Mouse (Mus musculus): Measurements from ENCODE around the gene Reg3g. TPM values are rescaled to one million over a fixed set of nuclear protein-coding genes. Genes with fewer than 3 reads are reported as not detected.

Gene Reg3g
- polyA plus RNA-seq (2015; fragmentation: Nextera tagmentation; extraction: Ambion mirVana), result 3.2 and 5.4 TPM in 2 replicates

DNA sequence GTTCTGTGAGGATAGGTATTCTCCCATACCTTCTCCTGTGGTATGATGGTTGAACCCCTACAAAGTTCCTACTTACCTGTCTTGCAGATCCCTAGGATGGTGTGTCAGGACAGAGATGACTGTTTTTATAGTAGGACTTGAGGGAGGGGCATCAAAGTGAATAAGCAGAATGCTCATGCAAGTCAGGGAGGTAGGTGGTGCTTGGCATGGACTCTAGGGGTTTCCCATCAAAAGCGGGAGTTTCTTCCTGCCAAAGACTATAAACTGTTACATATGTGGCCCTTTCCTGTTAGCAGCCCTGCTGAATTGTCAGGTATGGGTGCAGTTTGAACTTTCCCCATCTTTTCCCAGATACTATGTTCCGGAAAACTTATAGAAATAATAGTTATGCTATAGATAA, at the start of gene Reg3g:
Gene Reg3g, minus strand, starts transcription at position 101 of the 400 bp plus-strand sequence.
- Histone ChIP-seq H3K27ac (ENCODE audit: low read length) (no peak within 1 kb of the TSS), H3K36me3 (ENCODE audit: control insufficient read depth, insufficient read depth, low read length) (no peaks in the 10 kb centered on the region), H3K9me3 (ENCODE audit: control insufficient read depth, low read length) (no peaks in the 10 kb centered on the region), H3K4me1 (ENCODE audit: control insufficient read depth, insufficient read depth, low read length) (no peaks in the 10 kb centered on the region), H3K27me3 (replicated peaks; ENCODE audit: control insufficient read depth, insufficient read depth, low read length) (no peaks in the 10 kb centered on the region), H3K4me3 (ENCODE audit: low read length) (no peak within 1 kb of the TSS), H3K4me2 (ENCODE audit: low read depth, low read length) (no peak within 1 kb of the TSS), H3K9ac (ENCODE audit: low read depth, low read length) (no peak within 1 kb of the TSS)
- peak; percentile 70 for ATAC-seq
- WGBS, result 79% methylated on average over 2 of the region's 2 CpGs

DNA sequence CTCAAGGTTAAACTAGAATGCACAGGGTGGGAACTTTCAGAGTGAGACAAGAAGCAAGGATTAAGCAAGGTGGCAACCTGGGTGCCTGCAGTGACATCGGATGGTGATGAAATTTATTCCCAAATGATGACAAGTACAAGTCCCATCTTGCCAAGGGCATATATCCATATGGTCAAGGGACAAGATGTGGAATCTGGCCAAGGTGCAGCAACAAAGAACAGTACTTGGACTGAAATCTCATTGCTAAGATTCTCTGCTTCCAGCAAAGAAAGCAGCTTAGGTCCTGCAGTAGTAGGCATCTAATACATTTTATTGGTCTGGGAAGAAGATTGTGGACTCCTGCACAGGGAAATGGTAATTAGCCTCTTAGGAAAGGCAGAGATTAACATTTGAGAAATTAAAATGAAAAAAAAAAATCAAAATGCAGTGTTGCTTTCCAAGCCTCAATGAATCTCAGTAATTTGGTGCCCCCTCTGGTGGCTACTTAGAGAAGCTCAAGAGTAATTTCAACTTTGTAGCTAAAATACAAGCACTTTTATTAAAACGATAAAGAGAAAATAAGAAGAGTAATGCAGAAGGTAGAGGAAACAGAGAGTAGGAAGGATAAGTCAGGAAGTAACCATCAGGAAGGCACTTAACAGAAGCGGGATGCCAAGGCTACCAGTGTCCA, 47.2 kb upstream of the Reg3g start:
- H3K4me2 ChIP-seq (ENCODE audit: low read depth, low read length), result no peak overlapping the region
- no peak overlapping the region for H3K4me3 ChIP-seq (ENCODE audit: low read length)
- ATAC-seq, result no peak
- no peak overlapping the region for H3K9ac ChIP-seq (ENCODE audit: low read depth, low read length)
- no peak overlapping the region for H3K27ac ChIP-seq (ENCODE audit: low read length)
- H3K4me1 ChIP-seq (ENCODE audit: control insufficient read depth, insufficient read depth, low read length), result no peaks in the 10 kb centered on the region
- H3K9me3 ChIP-seq (ENCODE audit: control insufficient read depth, low read length), result no peaks in the 10 kb centered on the region
- H3K36me3 ChIP-seq (ENCODE audit: control insufficient read depth, insufficient read depth, low read length), result no peaks in the 10 kb centered on the region
- H3K27me3 ChIP-seq (replicated peaks; ENCODE audit: control insufficient read depth, insufficient read depth, low read length), result no peaks in the 10 kb centered on the region
- 59% methylated on average over 3 of the region's 3 CpGs for WGBS

DNA sequence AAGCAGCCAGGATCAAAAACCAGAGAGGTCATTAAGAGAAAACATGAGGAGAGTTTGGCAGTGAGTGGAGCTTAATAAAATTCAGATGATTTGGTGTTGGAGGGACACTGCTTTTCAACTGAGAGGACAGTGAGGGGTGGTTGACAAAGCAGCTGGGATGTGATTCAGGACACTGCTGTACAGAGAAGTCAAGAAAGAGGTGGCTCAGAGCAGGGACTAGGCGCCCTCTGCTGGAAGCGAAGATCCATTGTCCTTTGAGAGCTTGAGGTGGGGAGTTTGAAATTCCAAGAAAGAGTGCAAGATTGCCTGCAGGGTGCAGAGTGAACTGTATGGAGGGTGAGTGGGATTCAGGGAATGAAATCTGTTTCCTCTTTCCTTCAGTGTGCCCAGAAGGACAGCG, 44.2 kb upstream of the Reg3g start:
- H3K9ac ChIP-seq (ENCODE audit: low read depth, low read length), result no peak overlapping the region
- ATAC-seq, result peak; percentile 74
- no peak overlapping the region for H3K4me2 ChIP-seq (ENCODE audit: low read depth, low read length)
- no peaks in the 10 kb centered on the region for H3K4me1 ChIP-seq (ENCODE audit: control insufficient read depth, insufficient read depth, low read length)
- 3% methylated on average over 3 of the region's 3 CpGs for WGBS
- H3K27ac ChIP-seq (ENCODE audit: low read length), result no peak overlapping the region
- H3K36me3 ChIP-seq (ENCODE audit: control insufficient read depth, insufficient read depth, low read length), result no peaks in the 10 kb centered on the region
- no peaks in the 10 kb centered on the region for H3K27me3 ChIP-seq (replicated peaks; ENCODE audit: control insufficient read depth, insufficient read depth, low read length)
- H3K4me3 ChIP-seq (ENCODE audit: low read length), result no peak overlapping the region
- no peaks in the 10 kb centered on the region for H3K9me3 ChIP-seq (ENCODE audit: control insufficient read depth, low read length)

- peak; percentile 84 for ATAC-seq
- no peak overlapping the region for H3K4me3 ChIP-seq (ENCODE audit: low read length)
- H3K9ac ChIP-seq (ENCODE audit: low read depth, low read length), result no peak overlapping the region
- H3K27me3 ChIP-seq (replicated peaks; ENCODE audit: control insufficient read depth, insufficient read depth, low read length), result no peaks in the 10 kb centered on the region
- H3K9me3 ChIP-seq (ENCODE audit: control insufficient read depth, low read length), result no peaks in the 10 kb centered on the region
- no peaks in the 10 kb centered on the region for H3K4me1 ChIP-seq (ENCODE audit: control insufficient read depth, insufficient read depth, low read length)
- H3K36me3 ChIP-seq (ENCODE audit: control insufficient read depth, insufficient read depth, low read length), result no peaks in the 10 kb centered on the region
- WGBS, result 50% methylated on average over 3 of the region's 3 CpGs
- no peak overlapping the region for H3K4me2 ChIP-seq (ENCODE audit: low read depth, low read length)
- H3K27ac ChIP-seq (ENCODE audit: low read length), result no peak overlapping the region
Measured at GRCm38 (mm10) chr6:78510173-78510900, 41.7 kb upstream of the Reg3g start.

DNA sequence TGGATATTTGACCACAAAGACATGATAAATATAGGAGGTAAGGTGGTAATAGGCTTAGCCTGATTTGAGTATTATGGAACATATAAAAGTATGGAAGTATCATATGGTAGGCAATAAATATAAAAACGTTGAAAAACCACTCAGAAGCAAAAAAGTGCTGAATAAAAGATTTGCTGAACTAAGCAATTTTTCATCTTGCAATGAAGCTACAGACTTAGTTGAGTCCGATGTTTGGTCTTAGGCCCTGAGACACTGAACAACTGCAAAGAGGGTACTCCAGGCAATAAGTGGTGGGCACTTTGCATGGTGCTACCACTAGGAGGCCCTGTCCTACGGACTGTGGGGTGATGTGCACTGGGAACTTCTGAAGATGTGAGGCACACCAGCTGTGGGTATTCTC, 37.1 kb upstream of the Reg3g start:
- no peak overlapping the region for H3K27ac ChIP-seq (ENCODE audit: low read length)
- ATAC-seq, result no peak
- H3K4me3 ChIP-seq (ENCODE audit: low read length), result no peak overlapping the region
- 69% methylated on average over 3 of the region's 3 CpGs for whole genome bisulfite sequencing
- no peak overlapping the region for H3K9ac ChIP-seq (ENCODE audit: low read depth, low read length)
- no peaks in the 10 kb centered on the region for H3K9me3 ChIP-seq (ENCODE audit: control insufficient read depth, low read length)
- H3K27me3 ChIP-seq (replicated peaks; ENCODE audit: control insufficient read depth, insufficient read depth, low read length), result no peaks in the 10 kb centered on the region
- H3K36me3 ChIP-seq (ENCODE audit: control insufficient read depth, insufficient read depth, low read length), result no peaks in the 10 kb centered on the region
- no peak overlapping the region for H3K4me2 ChIP-seq (ENCODE audit: low read depth, low read length)
- no peaks in the 10 kb centered on the region for H3K4me1 ChIP-seq (ENCODE audit: control insufficient read depth, insufficient read depth, low read length)

GRCm38 (mm10) chr6:78494633-78495032, 26.0 kb upstream of the Reg3g start:
- no peaks in the 10 kb centered on the region; the same call in 1 of the 2 replicates for H3K4me1 ChIP-seq (ENCODE audit: control insufficient read depth, insufficient read depth, low read length)
- H3K36me3 ChIP-seq (ENCODE audit: control insufficient read depth, insufficient read depth, low read length), result no peaks in the 10 kb centered on the region
- no peaks in the 10 kb centered on the region for H3K9me3 ChIP-seq (ENCODE audit: control insufficient read depth, low read length)
- H3K9ac ChIP-seq (ENCODE audit: low read depth, low read length), result no peak overlapping the region
- 61% methylated on average over 3 of the region's 3 CpGs for WGBS
- no peak overlapping the region for H3K4me3 ChIP-seq (ENCODE audit: low read length)
- H3K27me3 ChIP-seq (replicated peaks; ENCODE audit: control insufficient read depth, insufficient read depth, low read length), result no peaks in the 10 kb centered on the region
- no peak overlapping the region for H3K27ac ChIP-seq (ENCODE audit: low read length)
- ATAC-seq, result peak; percentile 78
- H3K4me2 ChIP-seq (ENCODE audit: low read depth, low read length), result no peak overlapping the region

DNA sequence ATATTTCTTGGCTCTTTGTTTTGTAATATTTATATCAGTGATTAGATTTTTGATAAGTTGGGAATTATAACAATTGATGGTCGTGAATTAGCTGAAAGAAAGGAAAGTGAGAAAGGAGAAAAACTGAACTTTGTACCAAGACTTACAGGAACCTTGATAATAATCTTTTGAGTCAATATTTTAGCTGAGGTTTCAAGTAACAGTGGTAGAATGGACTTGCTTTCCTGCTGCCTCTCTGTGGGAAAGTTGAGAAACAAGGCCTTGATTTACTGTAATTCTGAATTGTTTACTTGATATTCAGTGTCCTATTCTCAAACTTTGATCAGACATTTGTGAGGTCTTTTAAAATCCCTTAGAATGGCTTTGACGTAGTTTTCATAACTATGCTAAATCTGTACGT, 615 bp upstream of the Reg3g start:
- WGBS, result 56% methylated on average over 3 of the region's 3 CpGs
- no peaks in the 10 kb centered on the region for H3K4me1 ChIP-seq (ENCODE audit: control insufficient read depth, insufficient read depth, low read length)

GRCm38 (mm10) chr6:78463266-78463665, 5.4 kb downstream of the Reg3g start:
- no peak for ATAC-seq
- H3K27me3 ChIP-seq (replicated peaks; ENCODE audit: control insufficient read depth, insufficient read depth, low read length), result no peaks in the 10 kb centered on the region
- H3K27ac ChIP-seq (ENCODE audit: low read length), result no peak overlapping the region
- H3K4me3 ChIP-seq (ENCODE audit: low read length), result no peak overlapping the region
- no peaks in the 10 kb centered on the region for H3K9me3 ChIP-seq (ENCODE audit: control insufficient read depth, low read length)
- H3K9ac ChIP-seq (ENCODE audit: low read depth, low read length), result no peak overlapping the region
- 0 out of 2 replicates have a peak, but pooled peaks cover 2% of the 10 kb centered on the region for H3K4me1 ChIP-seq (ENCODE audit: control insufficient read depth, insufficient read depth, low read length)
- H3K4me2 ChIP-seq (ENCODE audit: low read depth, low read length), result no peak overlapping the region
- WGBS, result 78% methylated on average over 2 of the region's 2 CpGs
- no peaks in the 10 kb centered on the region for H3K36me3 ChIP-seq (ENCODE audit: control insufficient read depth, insufficient read depth, low read length)

More for the DNA sequence above, 615 bp upstream of the Reg3g start:
- no peak overlapping the region for H3K4me2 ChIP-seq (ENCODE audit: low read depth, low read length)
- no peaks in the 10 kb centered on the region for H3K36me3 ChIP-seq (ENCODE audit: control insufficient read depth, insufficient read depth, low read length)
- ATAC-seq, result peak; percentile 76
- H3K9me3 ChIP-seq (ENCODE audit: control insufficient read depth, low read length), result no peaks in the 10 kb centered on the region
- no peak overlapping the region for H3K9ac ChIP-seq (ENCODE audit: low read depth, low read length)
- no peak overlapping the region for H3K4me3 ChIP-seq (ENCODE audit: low read length)
- no peaks in the 10 kb centered on the region for H3K27me3 ChIP-seq (replicated peaks; ENCODE audit: control insufficient read depth, insufficient read depth, low read length)
- no peak overlapping the region for H3K27ac ChIP-seq (ENCODE audit: low read length)

GRCm38 (mm10) chr6:78462360-78462759, 6.3 kb downstream of the Reg3g start:
- Histone ChIP-seq H3K4me3 (ENCODE audit: low read length) (no peak overlapping the region), H3K4me1 (ENCODE audit: control insufficient read depth, insufficient read depth, low read length) (0 out of 2 replicates have a peak, but pooled peaks cover 2% of the 10 kb centered on the region), H3K27me3 (replicated peaks; ENCODE audit: control insufficient read depth, insufficient read depth, low read length) (no peaks in the 10 kb centered on the region), H3K4me2 (ENCODE audit: low read depth, low read length) (no peak overlapping the region), H3K9me3 (ENCODE audit: control insufficient read depth, low read length) (no peaks in the 10 kb centered on the region), H3K9ac (ENCODE audit: low read depth, low read length) (no peak overlapping the region), H3K36me3 (ENCODE audit: control insufficient read depth, insufficient read depth, low read length) (no peaks in the 10 kb centered on the region), H3K27ac (ENCODE audit: low read length) (no peak overlapping the region)
- 39% methylated on average over 2 of the region's 2 CpGs for WGBS
- peak; percentile 89 for ATAC-seq

Data from intestine, embryonic 16.5 days (tissue).